Mouse (Mus musculus) retina, postnatal 1 day (tissue): ENCODE measurements around the gene Zfp148.
"Not testable (repeated sequence)": the region's sequence is repeated elsewhere in the genome, so short reads cannot be mapped to it uniquely, and the experiment has no call there.

ENCODE experiments used
- DNase-seq: peaks from one replicate; pipeline ENCODE4 v3.0.0-alpha.2; 2012

Zfp148 gene

DNA sequence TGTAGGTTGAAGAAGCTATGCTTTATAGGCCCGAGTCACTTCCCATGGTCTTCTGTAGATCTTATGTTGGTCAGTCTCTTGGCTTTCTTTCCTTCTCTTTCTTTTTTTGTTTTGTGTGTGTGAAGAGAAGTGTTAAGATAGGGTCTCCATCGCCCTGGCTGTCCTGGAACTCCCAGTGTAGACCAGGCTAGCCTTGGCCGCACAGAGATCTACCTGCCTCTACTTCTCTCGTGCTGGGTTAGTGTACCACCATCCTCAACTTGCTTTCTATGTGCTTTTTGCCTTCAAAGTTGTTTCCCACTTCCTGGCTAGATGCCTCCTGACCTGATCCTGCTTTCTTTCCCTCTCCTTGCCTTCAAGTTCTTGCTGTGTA, 84.6 kb downstream of the Zfp148 start:
- no peak for DNase-seq

DNA sequence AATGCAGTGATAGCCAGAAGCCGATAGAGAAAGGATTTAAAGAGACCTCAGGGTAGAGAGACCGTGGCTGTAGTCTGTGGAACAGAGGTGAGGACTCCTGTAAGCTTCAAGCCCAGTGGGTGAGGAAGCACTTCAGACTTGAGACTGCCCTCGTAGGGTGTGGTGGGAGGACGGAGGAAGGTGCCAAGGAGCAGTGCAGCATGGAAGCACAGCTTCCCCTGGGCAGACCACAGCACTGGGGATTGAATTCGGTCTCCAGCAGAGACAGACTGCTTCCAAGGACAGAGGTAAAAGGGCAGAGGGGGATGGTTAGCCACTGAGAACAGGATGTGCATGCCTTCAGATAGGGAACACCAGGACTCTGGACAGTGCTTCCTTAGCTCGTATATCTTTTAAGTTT, 86.8 kb downstream of the Zfp148 start:
- DNase-seq, result no peak

DNA sequence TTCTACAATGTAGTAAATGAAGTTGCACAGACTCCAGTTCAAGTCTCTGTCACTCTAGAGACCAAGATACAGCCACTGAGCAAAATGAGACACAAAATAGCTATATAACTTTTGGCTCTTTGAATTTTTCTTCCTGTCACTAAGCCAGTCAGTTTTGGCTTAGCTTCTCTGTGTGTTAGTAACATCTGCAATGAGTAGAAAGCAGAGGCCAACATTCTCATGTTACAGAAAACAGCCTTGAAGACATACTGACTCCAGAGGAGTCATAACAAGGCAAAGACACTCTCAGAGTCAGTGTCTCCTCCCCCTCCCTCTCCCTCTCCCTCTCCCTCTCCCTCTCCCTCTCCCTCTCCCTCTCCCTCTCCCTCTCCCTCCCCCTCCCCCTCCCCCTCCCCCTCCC, 89.3 kb downstream of the Zfp148 start:
- no peak for DNase-seq

DNA sequence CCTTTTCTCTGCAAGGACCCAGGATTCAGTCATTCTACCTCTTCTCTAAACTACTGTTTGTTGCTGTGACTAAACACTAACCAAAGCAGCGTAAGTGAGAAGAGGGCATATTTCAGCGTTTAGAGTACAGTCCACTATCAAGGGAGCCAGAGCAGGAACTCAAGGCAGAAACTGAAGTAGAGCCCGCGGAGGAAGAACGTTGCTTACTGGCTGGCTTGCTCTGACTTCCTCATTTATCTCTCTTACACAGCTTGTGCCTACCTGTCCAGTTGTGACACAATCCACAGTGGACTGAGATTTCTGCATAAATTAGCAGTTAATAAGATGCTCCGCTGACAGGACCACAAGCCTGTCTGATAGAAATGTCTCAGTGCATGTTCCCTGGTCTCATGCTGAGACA, 93.7 kb downstream of the Zfp148 start:
- no peak for DNase-seq

DNA sequence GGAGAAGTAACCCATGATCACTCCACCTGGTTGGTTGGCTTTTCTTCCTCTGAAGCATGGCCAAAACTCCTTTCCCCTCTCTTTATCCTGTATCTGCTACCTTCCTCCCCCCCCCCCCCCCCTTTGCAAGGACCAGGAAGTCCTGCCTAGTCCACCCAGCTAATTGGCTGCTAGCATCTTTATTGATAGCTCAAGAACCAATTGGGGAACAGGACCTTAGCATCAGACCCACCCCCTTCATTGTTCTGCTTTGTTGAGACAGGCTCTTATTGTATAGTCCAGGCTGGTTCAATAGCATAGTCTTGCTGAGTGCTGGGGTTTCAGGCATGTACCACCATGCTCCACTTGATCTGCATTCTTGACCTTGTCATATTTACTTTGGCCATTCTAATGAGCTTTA, 99.3 kb downstream of the Zfp148 start:
- peak; percentile 25 for DNase-seq

DNA sequence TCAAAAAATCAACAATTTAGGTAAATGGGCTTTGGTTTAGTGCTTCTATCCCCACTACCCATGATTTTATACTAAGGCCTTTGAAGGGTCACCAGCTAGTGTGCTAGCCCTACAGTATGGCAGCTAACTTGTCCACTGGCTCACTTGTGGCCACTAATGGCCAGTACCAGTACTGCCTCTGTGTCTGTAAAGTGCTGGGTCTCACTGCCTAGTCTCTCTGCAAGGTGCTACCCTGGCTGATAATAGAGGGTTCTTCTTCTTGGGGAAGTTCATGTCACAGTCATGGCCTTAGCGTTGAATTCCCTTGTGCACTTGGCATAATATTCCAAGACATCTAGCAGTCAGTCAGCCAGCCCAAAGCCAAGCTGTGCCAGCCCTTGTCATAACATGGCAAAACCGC, 100.5 kb downstream of the Zfp148 start:
- DNase-seq, result peak; percentile 45

DNA sequence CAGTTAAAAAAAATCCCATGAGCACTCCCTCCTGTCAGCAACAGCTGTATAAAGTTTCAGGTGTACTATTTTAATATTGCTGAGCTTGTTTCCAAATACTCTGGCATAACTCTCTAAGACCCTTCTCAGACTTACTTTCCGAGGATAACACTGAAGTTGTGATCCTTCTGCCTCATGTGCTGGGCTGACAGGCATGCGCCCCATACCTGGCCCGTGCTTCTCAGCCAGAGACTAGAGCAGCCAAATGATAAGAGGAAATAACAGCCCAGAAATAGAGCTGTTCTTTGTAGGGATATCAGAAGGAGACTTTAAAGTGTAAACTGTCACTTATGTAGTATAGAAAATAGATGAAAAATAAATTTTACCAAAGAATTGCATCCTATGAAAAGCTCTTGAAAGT, 101.7 kb downstream of the Zfp148 start:
- DNase-seq, result no peak

DNA sequence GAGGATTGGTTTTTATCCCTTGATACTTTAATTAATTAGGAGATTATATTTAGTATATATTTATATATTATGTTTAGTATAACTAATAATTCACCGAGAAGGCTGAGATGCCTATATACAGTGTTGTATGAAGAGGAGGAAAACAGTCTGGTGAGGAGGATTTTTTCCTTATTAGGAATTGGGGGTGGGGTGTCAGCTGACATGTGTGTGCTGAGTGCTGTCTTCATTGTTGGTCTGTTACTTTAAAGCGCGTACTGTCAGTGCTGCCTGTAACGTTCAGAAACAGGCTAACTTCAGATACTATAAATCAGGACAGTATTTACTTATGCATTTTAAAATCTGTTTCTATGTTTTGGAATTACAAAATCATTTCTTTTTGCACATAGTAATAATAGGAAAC, 107.1 kb downstream of the Zfp148 start:
- no peak for DNase-seq

DNA sequence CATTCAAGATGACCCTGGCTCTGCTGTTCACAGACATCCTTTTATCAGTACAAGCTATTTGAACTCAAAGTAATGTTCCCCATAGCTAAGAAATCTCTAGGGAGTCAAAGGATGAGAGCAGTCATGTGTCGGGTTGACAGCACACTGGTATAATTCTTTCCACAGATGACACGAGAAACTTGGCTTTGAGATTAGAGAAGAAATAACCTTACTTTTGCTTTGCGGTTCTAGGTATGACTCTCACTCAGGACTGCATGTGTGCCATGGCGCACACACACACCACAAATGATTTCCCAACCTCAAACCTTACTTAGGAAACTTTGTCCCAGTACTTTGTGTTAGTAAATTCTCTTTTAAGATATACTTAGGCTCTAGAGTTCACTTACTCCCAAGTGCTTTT, 113.7 kb downstream of the Zfp148 start:
- DNase-seq, result no peak

DNA sequence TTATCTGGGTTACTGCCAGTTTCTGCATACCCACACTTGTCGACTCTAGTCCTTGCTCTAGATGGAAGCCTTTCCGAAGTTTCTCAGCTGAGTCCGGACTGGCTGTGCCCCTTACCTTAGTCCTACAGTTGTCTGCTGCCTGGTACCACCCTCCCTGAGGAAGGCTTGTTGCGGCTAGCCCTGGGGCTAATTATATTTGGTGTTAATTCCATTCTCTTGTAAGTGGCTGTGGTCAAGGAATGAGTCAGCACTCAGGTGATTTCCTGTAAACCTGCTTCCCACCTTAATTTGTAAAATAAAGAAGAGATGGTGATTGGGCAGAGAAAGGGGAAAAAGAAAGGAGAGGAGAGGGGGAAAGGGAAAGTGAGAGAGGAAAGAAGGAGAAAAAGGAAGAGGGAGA, 127.4 kb downstream of the Zfp148 start:
- DNase-seq, result no peak

DNA sequence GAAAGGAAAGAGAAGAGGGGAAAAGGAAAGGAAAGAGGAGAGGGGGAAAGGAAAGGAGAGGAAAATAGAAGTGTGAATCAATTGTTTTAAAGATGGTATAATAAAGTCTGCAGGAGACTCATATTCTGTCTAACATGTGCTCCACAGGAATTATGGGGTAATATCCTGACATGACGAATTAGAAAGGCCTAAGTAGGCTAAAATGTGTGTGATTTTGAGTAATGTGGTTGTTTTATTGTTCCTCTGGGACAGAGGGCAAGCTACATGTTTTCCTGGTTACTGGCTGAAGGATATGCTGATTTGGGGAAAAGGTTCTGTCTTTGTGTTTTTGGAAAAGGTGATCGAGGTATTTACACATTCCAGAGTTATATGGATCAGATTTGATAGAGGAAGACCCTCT, 128.6 kb downstream of the Zfp148 start:
- DNase-seq, result not testable (repeated sequence)

DNA sequence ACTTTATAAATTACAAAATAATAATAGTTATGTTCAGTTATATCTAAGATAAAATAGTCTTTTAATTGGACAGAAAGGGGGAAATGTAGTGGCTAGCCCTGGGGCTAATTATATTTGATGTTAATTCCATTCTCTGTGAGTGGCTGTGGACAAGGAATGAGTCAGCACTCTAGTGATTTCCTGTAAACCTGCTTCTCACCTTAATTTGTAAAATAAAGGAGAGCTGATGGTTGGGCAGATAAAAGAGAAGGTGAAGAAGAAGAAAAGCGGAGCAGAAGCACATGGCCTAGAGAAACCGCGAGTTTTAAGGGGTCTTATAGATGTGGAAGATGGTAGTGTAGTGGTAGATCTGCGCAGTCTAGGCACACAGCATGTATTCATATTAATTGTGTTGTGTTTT, 130.2 kb downstream of the Zfp148 start:
- DNase-seq, result not testable (repeated sequence)

DNA sequence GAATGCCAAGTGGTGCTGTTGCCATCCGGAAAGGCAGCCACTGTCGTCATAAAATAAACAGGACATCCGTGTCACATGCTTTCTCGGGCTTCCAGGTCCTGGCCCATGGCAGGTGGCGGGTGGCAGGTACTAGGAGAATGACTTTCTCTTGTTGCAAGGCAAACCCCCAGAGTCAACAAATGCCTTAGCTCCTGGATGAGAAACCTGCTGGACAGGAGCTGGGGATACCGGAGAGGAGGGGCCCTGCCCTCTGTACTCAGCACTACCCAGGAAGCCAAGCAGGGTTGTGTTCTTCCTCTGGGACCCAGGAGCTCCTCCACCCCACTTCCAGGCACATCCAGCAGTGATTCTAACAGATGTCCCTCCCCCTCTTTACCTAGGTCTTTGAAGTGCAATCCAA, 131.9 kb downstream of the Zfp148 start:
- DNase-seq, result no peak

DNA sequence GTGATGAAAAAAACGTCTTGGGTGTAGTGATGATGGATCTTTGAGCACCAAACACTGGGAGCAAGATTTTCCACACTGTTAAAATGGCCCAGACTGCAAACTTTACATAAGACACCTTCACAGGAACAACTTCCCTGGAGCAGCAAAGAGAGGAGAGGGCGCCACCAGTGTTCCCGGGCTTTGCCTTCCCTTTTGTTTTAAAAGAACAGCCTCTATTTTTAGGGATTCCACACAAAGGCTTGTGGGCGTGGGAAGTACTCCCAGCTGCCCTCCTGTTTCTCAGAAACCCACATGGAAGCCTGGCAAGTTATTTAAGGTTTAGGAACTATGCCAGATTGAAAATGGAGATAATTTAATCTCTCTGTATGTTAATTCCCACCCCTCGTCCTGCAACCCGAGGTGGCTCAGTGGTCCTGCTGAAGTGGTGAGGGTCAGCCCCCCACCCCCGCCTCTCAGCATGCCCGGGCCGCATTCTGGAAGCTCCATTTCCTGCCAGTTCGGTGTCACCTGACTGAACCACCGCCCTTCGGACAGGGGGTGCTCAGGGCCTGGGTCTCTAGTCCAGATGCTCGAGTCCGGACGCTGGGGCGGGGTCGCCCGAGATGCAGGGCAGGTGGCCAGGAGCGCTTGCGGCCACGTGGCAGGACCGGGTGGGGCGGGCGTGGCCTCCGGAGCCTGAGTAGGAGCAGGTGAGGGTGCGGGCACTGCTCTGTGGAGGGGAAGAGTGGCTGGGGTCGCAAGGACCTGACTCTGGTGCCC, 136.3 kb downstream of the Zfp148 start, which contains the start of gene Slc12a8:
Slc12a8 (plus strand) TSS at position 522 of the 759 bp plus-strand sequence.
- peak; percentile 36 for DNase-seq

DNA sequence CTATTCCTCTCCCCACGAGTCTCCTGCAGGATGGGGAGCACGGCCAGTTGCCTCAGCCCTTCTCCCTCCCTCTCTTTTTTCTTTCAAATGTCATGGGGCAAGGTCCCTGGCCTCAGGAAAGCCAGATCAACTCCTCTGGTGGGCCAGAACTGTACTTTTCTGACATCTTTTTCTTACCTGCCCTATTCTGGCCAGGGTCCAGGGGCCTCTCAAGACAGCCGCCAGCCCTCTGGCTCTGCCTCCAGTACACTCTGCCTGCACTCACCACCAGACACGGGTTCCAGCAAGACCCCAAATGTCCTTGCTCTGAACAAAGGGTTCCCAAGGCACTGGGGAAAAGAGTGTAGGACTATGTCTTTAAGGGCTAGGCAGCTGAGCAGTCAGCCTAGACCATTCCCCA, 137.0 kb downstream of the Zfp148 start:
- no peak for DNase-seq

DNA sequence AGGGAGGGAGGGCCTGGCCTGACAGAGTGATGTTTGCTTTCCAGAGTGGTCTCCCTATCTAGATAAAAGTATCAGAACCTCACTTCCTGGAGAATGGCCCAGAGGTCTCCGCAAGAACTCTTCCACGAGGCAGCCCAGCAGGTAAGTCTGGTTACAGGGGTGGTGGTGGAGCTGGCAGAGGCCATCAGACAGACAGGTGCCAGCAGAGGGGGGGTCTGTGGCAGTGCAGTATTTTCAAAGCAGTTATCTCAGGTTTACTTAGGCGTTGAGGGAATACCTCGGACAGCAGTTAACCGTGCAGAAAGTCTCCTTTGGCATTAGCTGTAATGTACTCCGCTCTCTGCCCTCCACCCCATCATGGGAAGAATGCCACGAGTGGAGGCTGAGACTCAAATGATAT, 137.6 kb downstream of the Zfp148 start:
- DNase-seq, result no peak

DNA sequence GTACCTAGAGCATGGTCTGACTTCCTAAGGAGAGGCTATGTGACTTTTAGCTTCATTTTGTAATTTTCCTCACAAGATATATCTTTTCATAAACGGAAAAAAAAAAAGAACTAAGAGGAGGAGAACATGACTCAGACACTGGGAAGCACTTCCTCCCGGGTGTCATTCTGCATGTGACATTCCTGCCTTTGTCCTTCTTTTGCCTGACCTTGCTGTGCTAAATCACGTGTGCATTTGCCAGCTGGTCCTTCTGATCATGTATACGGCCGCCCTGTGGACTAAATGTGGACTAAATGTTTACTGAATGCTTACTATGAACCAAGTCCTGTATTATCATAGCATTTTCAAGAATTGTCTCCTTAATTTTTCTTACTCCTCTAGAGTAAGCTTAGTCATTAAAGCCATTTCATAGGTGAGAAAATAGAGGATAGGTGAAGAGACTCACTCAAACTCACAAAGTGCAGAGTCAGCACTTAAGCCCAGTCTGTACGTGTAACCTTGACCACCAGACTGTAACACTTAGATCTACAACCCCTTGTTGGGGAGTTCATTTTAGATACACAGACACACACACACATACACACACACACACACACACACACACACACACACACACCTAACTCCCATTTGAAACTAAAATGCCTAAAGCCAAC, 139.4 kb downstream of the Zfp148 start:
- no peak for DNase-seq

DNA sequence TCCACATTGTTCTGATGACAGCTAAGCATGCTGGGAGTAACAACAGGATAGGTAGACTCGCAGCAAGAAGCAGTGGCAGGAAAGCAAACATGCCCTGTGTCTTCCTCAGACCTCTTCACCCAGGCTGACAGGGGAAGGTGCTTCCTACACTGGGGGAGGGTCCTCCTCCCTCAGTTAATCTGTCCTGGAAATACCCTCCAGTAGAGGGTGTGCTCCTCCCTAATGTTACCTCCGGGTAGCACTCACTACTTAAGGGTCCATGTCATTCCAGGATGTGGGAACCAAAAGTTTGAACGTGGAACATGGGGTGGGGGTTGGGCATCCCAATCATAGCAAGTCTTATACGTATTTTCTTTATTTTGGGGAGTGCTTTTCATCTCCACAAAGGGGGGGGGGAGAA, 141.9 kb downstream of the Zfp148 start:
- no peak for DNase-seq

DNA sequence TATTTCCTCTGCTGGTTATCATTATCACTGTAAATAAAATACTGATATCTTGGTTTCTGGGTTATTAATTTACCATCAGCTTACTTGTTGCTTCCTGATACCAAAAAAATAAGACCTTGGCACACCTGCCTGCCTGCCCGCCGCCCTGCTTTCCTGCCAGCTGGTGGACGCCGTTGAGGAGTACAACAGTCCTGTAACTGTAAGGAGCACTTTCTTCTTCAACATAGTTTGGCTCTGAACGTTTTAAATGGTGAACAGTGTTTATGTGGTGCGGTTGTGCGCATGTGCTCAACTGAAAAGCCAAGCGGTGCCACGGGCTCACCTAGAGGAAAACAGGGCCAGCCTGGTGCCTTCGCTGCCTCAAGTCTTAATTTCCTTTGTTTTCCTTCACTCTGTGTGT, 142.9 kb downstream of the Zfp148 start:
- no peak for DNase-seq

DNA sequence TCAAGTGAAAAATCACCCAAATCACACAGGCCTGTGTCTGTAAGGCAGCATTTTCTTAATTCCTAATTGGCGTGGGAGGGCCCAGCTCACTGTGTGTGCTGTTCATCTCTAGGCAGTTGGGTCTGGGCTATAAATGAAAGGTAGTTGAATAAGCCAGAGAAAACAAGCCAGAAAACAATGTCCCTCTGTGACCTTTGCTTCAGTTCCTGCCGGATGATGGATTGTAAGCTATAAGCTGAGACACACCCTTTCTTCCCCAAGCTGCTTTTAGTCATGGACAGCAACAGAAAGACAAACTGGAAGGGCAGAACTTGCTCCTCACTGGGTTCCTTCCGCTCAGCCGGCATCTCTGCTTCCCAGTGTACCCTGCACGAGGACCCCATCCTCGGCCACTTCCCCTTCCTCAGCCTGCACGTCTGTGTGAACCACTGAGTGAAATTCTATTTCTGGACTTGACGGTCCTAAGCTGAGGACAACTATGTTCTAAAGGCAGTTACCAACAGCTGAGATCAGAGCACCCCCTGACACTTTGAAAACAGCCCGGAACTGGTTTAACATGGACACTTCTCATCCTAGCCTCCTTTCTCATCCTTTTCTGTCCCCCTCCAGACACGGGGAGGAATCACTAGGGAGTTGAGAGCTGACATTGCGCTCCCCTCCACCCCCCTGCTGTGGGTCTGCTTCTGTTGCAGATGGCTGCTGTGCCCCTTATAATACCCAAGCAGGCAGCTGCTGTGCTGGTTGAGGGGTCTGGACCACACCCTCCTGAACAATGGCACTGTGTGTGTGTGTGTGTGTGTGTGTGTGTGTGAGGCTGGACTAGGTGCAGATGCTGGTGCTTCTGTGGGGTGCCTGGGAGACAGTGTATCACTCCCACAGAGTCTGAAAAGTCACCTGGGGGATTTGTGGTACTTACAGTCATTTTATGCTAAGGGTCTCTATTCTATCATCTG, 149.1 kb downstream of the Zfp148 start:
- DNase-seq, result peak; percentile 55

DNA sequence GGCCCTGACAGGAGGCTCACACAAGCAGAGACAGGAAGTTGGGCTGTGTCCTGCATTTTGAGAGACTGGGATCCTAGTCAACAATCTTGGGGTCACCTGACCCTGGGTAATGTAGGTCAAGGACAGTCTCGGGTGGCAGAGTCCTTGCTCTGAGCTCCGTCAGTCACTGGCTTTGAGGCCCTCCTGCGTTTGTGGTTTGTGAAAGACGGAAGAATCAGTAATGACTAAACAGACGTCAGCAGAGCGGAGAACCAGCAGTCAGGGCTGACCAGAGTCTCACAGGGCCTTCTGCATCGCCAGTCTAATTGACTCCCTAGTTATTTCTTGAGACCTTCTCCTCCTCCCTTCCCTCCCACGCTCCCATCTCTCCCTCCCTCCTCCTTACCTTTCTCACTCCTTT, 150.5 kb downstream of the Zfp148 start:
- DNase-seq, result no peak

DNA sequence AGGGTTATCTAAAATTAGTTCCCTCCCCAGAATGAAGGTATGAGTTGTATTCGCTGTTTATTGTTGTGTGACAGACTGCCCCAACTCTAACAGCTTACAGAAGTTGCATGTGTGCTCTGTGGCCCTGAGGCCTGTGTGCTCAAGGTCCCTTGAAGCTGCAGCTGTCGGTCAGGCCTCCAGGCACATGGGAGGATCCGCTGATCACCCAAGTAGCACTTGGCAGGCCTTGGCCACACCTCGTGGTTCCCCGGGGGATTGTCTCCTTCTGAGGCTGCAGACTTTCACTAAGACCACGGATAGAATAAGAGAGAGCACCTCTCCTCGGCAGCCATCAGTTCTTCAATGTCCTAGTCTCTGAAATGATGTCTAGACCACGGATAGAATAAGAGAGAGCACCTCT, 155.8 kb downstream of the Zfp148 start:
- no peak for DNase-seq

DNA sequence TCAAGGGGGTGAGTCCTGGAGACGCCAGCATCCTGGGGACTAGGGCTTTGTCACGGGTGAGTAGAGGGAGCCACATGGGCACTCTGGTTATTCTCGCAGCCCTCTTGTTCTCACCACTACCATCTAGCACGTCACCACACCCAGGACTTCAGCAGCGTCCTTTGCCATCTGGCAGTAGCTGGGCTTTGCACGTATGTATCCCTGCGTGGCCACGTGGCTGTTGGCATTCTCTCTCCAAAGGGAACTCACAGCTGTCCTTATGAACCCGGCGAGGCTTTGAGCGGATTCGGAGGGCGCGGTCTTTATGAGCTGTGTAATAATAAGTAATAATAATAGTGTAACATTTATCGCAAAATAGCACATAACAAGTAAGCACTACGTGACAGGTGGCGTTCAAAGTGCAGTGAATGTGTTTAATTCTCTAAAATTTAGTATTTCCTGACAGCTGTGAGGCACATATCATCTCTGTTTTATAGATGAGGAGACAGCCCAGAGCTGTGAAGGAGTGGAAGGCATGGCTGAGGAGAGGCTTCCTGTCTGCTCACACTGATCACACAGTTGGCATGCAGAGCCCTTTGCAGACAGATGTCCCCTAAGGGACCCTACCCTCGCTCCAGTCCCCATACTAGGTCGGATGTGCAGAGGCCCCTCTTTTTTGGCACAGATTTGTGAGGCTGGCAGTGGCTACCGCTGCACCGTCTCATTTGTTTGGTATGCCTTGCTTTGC, 157.0 kb downstream of the Zfp148 start:
- peak; percentile 40 for DNase-seq
